Mouse (Mus musculus) liver, adult 2 months (tissue): Measurements from ENCODE around the gene Nsg2. TPM values are rescaled to one million over a fixed set of nuclear protein-coding genes. Genes with fewer than 3 reads are reported as not detected.

Experiments
- DNase-seq: peaks from one replicate; pipeline ENCODE4 v3.0.0-alpha.2; 2011; ENCODE audit warnings: low read depth, low spot score; ENCODE audit errors: extremely low read depth
- H3K27ac ChIP-seq: fragments of 200-500 bp; replicated peaks from 2 replicates; pipeline ENCODE4 v1.5.1; 2012; ENCODE audit warnings: low read depth, mild to moderate bottlenecking, control low read depth, inconsistent platforms, low read length; ENCODE audit not compliant: insufficient read depth
- H3K27me3 ChIP-seq: fragments of 200-500 bp; 2 replicates; pipeline ENCODE4 v1.6.1; 2012; ENCODE audit warnings: mild to moderate bottlenecking, moderate library complexity, low read length, inconsistent platforms; ENCODE audit not compliant: control insufficient read depth, insufficient read depth
- H3K36me3 ChIP-seq: fragments of 200-500 bp; 2 replicates; pipeline ENCODE4 v1.6.1; 2012; ENCODE audit warnings: low read length, inconsistent platforms; ENCODE audit not compliant: control insufficient read depth, insufficient read depth
- H3K4me1 ChIP-seq: fragments of 200-500 bp; 2 replicates; pipeline ENCODE4 v1.6.1; 2011; ENCODE audit warnings: low read length; ENCODE audit not compliant: control insufficient read depth, insufficient read depth
- H3K4me3 ChIP-seq: fragments of 200-500 bp; 2 replicates; pipeline ENCODE4 v1.5.1; 2011; ENCODE audit warnings: low read depth, mild to moderate bottlenecking, control low read depth, low read length, moderate library complexity; ENCODE audit not compliant: insufficient read depth
- H3K79me2 ChIP-seq: fragments of 200-500 bp; 2 replicates; pipeline ENCODE4 v1.6.1; 2012; ENCODE audit warnings: inconsistent platforms, mild to moderate bottlenecking, low read length, moderate library complexity; ENCODE audit not compliant: control insufficient read depth, insufficient read depth
- H3K9ac ChIP-seq: fragments of 200-500 bp; 2 replicates; pipeline ENCODE4 v1.6.1; 2012; ENCODE audit warnings: low read depth, mild to moderate bottlenecking, control low read depth, inconsistent platforms, low read length
- CTCF ChIP-seq: fragments of 200-500 bp; IDR thresholded peaks from 2 replicates; pipeline ENCODE4 v1.5.1; 2011; ENCODE audit warnings: low read depth, low read length, control low read depth
- POLR2A ChIP-seq: fragments of 200-500 bp; IDR thresholded peaks from 2 replicates; pipeline ENCODE4 v1.6.1; 2011; ENCODE audit warnings: low read length, control low read depth; ENCODE audit not compliant: insufficient read depth; ENCODE audit errors: extremely low read depth
- WGBS: fragments of 180-500 bp; shearing (Covaris S2); methylation state at CpG from one replicate; pipeline ENCODE4 v1.1.7; 2018; 5-methylcytosine and 5-hydroxymethylcytosine counted together
- polyA plus RNA-seq: library from polyadenylated mRNA; depleted of rRNA; stranded (reverse); fragments of >200 nt; gene quantifications from 2 replicates; pipeline ENCODE4 v1.2.3, GENCODE M21; 2012
- total RNA-seq: library from RNA; depleted of rRNA; stranded (reverse); fragments of >200 nt; gene quantifications from 2 replicates; pipeline ENCODE4 v1.2.3, GENCODE M21; 2014

The Nsg2 gene
- total and polyA plus RNA-seq, 2 experiments: 0.04 to 0.18 TPM

DNA sequence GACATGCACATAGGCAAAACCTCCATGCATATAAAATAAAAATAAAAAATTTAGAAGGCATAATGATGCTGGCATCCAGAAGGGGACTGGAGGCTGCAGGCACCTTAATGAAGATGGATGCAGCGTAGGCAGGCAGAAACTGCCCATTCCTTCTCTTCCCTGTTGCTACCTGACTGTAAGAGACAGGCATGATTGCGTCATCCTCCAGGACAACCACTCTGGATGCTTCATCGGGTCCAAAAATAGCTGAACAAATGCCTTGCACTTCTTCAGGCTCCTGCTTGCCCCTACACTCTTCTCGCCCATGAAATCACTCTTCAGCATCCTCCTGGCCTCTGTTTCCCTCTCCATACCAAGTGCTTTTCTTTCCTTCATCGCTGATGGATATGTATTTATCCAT lies 29.1 kb downstream of the Nsg2 start:
- H3K27me3 ChIP-seq: no peaks in the 10 kb centered on the region
- H3K27ac ChIP-seq: no peak overlapping the region
- H3K4me1 ChIP-seq: no peaks in the 10 kb centered on the region
- no peak for TF ChIP-seq POLR2A
- H3K4me3 ChIP-seq: no peak overlapping the region
- DNase-seq: no peak
- 67% methylated on average over 5 of the region's 5 CpGs for WGBS
- no peaks in the 10 kb centered on the region for H3K79me2 ChIP-seq
- H3K36me3 ChIP-seq: no peaks in the 10 kb centered on the region
- H3K9ac ChIP-seq: no peak overlapping the region

DNA sequence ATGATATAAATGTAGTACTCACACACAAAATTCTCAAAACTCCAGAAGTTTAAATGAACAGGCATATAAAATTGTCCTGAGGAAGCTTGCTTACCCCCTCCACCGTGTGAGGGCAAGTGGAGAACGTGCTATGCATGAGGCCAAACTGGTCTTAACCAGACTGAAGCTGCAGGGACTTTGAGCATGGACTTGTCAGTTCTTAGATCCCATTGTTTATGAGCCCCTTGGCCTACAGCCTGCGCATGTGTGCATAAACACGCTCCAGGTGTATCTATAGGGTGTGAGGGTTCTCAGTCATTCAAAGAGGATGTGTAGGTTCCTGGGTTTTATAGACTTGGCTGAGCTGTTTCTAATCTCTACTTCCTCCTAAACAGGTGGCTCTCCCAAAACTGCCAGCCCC lies 31.1 kb downstream of the Nsg2 start:
- Histone ChIP-seq H3K27ac (no peak overlapping the region), H3K36me3 (no peaks in the 10 kb centered on the region), H3K4me3 (no peak overlapping the region), H3K27me3 (no peaks in the 10 kb centered on the region), H3K79me2 (no peaks in the 10 kb centered on the region), H3K9ac (no peak overlapping the region), H3K4me1 (no peaks in the 10 kb centered on the region)
- no peak for DNase-seq
- TF ChIP-seq CTCF (no peak), POLR2A (no peak)
- 79% methylated on average over 4 of the region's 4 CpGs for WGBS

DNA sequence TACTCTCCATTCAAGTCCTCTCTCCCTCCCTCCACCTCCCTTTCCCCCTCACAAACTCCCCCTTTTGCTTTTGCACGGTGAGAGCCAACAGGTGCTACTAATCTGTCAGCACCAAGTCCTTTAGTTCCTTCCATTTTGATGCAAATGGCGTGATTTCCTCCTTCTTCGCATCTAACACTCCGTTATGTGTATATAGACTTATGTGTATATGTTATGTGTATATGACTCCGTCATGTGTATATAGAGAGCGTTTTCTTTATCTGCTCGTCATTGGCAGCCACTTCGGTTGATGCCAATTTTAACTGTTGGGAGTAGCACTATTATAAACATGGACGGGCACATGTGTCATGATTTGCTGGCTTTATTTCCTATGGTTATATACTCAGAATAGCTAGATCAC lies 31.8 kb downstream of the Nsg2 start:
- Histone ChIP-seq H3K4me1 (no peaks in the 10 kb centered on the region), H3K27me3 (no peaks in the 10 kb centered on the region), H3K4me3 (no peak overlapping the region), H3K9ac (no peak overlapping the region), H3K79me2 (no peaks in the 10 kb centered on the region), H3K36me3 (no peaks in the 10 kb centered on the region), H3K27ac (no peak overlapping the region)
- TF ChIP-seq POLR2A (no peak), CTCF (no peak)
- DNase-seq: no peak
- 85% methylated on average over 9 of the region's 9 CpGs for WGBS

DNA sequence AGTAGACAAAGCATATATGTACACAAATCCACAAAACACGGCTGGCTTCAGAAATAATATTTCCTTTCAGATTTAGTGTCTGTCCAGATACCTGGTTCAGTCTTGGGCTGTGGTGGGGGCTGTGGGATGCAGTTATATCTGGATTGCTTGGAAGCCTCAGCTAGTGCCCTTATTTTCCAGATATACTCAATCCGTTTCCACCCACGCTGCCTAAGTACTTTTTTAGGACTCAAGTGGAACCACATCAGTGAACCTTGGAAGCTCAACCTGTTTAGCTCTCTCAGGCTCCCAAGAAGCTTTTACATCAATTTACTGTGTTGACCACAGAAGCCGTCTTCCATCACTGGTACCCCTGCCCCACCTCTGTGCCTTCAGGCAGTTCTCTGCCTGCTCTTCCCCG lies 35.6 kb downstream of the Nsg2 start:
- H3K4me1 ChIP-seq: no peaks in the 10 kb centered on the region
- H3K4me3 ChIP-seq: no peak overlapping the region
- no peaks in the 10 kb centered on the region for H3K36me3 ChIP-seq
- H3K27ac ChIP-seq: no peak overlapping the region
- no peak for DNase-seq
- H3K9ac ChIP-seq: no peak overlapping the region
- TF ChIP-seq CTCF (no peak), POLR2A (no peak)
- no peaks in the 10 kb centered on the region for H3K27me3 ChIP-seq
- H3K79me2 ChIP-seq: no peaks in the 10 kb centered on the region
- WGBS: 85% methylated on average over 5 of the region's 5 CpGs

DNA sequence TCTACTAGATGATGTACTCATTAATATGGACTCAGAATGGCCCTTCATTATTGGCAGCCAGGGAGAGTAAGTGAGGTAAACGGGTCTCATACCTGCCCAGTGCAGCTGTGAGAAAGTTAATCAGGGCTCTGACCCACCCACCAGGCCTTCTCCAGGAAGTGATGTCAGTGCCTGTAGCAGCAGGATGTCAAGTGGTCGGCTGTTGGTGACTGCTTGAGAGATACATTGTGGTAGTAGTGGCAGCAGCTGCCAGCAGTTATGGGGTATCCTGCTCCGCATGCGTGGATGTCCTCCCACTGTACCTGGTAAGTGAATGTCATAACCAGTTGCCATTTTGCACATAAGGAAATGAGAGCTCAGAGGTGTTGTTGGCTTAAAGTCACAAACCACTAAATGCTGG lies 39.4 kb downstream of the Nsg2 start:
- 65% methylated on average over 4 of the region's 4 CpGs for whole genome bisulfite sequencing

DNA sequence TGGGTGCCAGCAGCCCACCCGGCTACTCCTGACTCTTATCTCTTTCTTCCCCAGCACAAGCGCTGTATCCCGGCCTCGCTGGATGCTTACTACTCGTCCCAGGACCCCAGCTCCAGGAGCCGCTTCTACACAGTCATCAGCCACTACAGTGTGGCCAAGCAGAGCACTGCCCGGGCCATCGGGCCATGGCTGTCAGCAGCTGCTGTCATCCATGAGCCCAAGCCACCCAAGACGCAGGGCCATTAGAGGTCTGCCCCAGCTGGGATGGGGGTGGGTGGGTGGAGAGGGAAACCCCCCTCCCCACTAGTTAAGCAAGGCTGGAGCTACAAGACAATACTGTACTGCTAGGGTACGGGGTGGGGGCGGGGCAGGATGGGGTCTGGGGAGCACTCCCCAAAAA lies 57.1 kb downstream of the Nsg2 start:
- Histone ChIP-seq H3K36me3 (no peaks in the 10 kb centered on the region), H3K9ac (no peak overlapping the region), H3K27ac (no peak overlapping the region), H3K27me3 (no peaks in the 10 kb centered on the region), H3K4me1 (no peaks in the 10 kb centered on the region), H3K79me2 (no peaks in the 10 kb centered on the region), H3K4me3 (no peak overlapping the region)
- DNase-seq: no peak
- TF ChIP-seq POLR2A (no peak), CTCF (no peak)
- 88% methylated on average over 11 of the region's 11 CpGs for WGBS

More for the DNA sequence above, 39.4 kb downstream of the Nsg2 start:
- Histone ChIP-seq H3K27me3 (no peaks in the 10 kb centered on the region), H3K79me2 (no peaks in the 10 kb centered on the region), H3K27ac (no peak overlapping the region), H3K9ac (no peak overlapping the region), H3K36me3 (no peaks in the 10 kb centered on the region), H3K4me3 (no peak overlapping the region), H3K4me1 (no peaks in the 10 kb centered on the region)
- TF ChIP-seq POLR2A (no peak), CTCF (no peak)
- no peak for DNase-seq

DNA sequence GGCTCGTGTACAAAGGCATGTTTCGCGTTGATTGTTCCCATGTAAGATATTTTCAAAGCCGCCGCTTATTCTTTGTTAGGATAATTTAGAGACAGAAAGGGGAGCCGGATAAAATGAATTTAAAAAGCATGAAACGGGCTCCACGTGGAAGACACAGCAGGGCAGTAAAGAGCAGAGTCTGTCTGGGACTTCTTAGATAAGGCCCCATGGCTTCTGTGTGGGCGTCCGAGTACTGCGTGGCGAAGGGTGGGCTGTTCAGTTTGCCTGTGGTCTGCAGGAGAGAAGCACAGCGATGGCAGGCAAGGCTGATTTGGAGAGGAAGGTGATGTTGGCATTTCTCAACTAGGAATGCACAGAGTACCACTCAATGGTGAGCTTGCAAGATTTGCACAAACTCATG lies 57.6 kb downstream of the Nsg2 start:
- Histone ChIP-seq H3K9ac (no peak overlapping the region), H3K27ac (no peak overlapping the region), H3K79me2 (no peaks in the 10 kb centered on the region), H3K4me3 (no peak overlapping the region), H3K4me1 (no peaks in the 10 kb centered on the region), H3K27me3 (no peaks in the 10 kb centered on the region), H3K36me3 (no peaks in the 10 kb centered on the region)
- no peak for TF ChIP-seq CTCF
- no peak for TF ChIP-seq POLR2A
- no peak for DNase-seq
- WGBS: 87% methylated on average over 13 of the region's 13 CpGs
